Mouse (Mus musculus): ENCODE results near the gene Hsf4. TPM values are rescaled to one million over a fixed set of nuclear protein-coding genes. Genes with fewer than 3 reads are reported as not detected.

The Hsf4 gene
- total RNA-seq (2023): 0.33 to 1.2 TPM (median 0.77 TPM) in 4 replicates

DNA sequence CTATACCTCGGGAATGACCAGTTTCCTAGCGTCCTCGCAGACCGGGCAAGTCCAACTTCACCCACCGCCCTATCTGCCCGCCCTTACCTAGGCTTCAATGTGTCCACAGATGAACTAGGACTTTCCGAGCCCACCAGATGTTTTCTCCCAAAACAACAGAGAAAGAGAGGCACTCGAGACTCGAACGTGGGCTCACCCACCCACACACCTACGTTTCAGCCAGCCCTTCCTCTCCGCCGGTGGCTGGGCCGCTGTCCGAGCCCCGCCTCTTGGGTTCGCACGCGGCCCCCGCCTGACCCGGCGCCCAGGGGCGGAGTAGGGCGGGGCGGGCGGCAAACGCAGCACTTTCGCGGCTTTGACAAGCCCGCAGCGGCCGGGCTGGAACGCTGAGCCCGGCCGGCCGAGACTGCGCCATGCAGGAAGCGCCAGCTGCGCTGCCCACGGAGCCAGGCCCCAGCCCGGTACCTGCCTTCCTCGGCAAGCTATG is at the start of gene Hsf4:
Gene Hsf4, plus strand, starts transcription at position 341 of the 487 bp plus-strand sequence.

DNA sequence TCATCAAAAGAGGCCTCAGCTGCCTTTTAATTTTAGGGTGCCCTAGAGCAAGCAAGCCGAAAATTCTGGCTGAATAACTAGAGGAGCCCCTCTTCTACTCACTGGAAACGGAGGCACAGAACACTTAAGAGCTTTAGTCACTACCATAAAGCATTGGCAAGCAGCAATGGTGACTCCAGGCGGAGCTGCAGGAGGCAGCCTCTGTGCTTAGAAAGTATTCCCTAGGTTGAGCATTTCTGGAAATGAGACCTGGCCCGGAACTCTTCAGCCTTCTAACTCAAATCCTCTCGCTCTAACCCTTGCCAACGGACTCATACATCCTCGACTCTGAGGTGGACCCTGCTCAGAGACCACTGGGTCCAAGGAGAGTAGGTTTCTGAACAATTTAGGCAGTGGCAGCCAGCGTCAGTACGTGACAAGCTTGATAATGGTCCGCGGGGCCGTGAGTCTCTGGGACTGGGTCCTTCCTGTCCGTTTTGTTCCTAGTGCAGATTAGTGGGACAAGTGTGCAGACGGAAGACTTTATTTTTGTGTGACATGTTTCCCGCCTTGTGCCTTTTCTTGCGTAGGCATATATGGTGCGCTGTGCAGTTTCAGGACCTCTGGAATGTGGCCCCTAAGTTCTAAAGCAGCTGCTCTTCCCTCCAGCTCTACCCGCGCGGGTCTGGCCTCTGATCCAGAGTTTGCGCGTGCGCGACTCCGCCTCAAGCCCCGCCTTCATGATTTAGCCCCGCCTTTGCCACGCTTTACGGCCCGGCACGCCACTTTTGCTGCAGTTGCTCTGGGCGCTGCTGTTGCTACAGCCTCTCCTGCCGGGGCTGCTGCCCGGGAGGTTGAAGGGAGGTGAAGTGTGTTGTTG is 45.0 kb upstream of the Hsf4 start, which contains the start of gene D230025D16Rik:
Gene D230025D16Rik, plus strand, starts transcription at position 733 of the 859 bp plus-strand sequence.

DNA sequence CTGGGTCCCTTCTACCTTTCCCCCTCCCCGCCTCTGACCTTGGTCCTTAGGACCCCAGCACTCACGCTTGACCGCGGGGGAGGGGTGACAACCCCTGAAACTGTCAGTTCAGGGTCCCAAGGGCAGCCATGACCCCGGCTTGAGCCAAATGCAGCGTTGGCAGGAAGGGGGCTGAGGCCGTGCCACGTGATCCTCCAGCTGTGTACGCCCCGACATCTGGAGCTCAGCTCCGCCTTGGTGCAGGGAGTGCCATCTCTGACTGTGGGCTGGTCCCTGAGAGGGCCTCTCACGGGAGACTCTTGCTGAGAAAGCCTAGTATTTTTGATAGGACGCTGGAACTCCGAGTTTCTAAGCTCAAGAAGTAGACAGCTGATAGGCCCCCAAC is 14.6 kb upstream of the Hsf4 start, which contains the start of gene B3gnt9:
Gene B3gnt9, minus strand, starts transcription at position 188 of the 385 bp plus-strand sequence.

DNA sequence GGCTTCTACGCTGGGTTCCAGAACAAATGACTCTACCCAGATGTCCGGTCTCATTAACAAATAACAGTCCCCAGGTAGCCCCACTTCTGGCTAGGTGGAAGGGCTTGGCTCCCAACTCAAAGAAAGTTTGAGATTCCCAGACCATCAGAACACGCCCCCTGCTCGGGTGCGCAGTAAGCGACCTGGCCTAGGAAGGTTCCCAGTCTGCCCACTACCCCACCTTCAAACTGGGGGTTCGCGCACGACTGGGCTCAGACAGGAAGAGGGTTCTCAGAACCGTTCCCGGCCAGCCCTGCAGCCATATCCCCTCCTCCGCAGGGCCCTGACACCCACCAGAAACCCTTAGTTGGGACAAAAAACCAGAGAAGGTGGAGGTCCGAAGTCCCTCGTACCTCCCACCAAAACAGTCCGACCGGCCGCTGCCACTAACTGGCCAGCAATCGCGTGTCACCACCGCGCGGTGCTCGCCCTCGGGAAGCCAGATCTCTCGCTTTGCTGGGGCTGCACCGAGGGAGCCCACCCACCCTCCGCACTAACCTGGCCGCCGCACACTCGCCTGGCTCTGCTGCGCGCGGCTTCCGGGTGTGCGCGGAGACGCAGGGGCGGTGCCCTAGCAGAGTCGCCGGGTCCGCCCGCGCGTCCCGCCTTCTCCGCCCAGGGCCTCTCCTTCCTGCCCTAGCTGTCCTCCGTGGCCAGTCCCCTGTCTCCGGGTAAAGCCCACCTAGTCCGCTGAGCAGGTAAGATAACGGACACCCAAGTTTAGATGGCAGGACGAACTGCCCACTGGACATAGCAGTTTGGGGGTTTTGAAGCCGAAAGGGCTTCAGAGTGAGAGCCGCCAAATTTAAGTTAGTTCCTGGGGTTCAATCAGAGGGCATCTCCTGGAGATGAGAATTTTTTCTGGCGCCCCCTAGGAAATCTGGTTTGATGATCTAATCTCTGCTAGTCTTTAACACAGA is 5.3 kb upstream of the Hsf4 start, which contains the start of the genes Tradd and Fbxl8:
Gene Tradd, minus strand, starts transcription at position 586 of the 959 bp plus-strand sequence.
Gene Fbxl8, plus strand, starts transcription at position 625 of the 959 bp plus-strand sequence.

DNA sequence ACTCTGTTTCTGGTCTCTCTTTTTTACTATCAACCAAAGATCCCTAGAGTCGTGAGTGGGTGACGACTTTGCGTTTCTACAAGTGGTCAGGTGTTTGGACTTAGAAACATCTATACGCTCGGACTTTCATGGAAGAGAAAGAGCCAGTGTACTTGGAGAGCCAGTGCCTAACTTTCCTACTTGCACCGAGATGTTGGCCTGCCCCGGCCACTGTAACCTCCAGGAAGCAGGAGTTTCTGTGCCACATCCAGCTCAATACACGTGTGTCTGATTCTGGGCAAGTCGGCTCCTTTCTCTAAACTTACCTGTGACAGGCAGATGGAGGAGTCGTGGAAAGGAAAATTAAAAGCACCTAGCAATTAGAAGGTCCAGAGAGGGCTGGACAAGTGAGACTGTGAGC is 6.2 kb downstream of the Hsf4 start, which contains the start of gene Nol3:
Gene Nol3, plus strand, starts transcription at position 301 of the 400 bp plus-strand sequence.

DNA sequence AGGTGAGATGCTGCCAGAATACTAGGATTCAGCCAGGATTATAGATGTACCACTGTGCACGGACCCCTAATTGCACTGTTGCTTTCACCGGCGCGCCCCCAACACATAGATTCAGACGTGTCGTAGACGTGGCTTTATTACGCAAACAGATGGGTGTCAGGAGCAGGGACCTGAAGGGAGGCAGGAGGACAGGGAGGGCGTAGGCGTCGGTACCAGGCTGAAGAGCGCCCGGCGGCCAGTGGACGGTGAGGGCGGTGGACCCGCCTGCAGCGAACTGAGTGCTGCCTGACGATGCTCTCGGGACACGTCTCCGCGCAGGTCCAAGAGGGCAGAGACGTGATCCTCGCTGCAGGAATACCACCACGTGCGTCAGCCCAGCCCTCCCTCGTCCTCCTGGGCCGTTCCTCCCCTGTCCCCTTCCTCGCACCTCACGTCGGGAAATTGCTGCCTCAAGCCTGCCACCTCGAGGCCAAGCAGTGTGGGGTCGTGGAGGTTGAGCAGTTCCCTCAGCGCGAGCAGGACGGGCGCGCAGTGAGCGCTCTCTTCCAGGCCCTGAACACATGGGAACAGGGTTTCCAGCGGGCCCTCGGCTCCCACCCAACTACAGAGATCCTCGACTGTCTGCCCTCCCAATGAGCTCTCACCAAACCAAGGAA is 20.3 kb downstream of the Hsf4 start, which contains the start of gene 4931428F04Rik:
Gene 4931428F04Rik, minus strand, starts transcription at position 60 of the 656 bp plus-strand sequence.

DNA sequence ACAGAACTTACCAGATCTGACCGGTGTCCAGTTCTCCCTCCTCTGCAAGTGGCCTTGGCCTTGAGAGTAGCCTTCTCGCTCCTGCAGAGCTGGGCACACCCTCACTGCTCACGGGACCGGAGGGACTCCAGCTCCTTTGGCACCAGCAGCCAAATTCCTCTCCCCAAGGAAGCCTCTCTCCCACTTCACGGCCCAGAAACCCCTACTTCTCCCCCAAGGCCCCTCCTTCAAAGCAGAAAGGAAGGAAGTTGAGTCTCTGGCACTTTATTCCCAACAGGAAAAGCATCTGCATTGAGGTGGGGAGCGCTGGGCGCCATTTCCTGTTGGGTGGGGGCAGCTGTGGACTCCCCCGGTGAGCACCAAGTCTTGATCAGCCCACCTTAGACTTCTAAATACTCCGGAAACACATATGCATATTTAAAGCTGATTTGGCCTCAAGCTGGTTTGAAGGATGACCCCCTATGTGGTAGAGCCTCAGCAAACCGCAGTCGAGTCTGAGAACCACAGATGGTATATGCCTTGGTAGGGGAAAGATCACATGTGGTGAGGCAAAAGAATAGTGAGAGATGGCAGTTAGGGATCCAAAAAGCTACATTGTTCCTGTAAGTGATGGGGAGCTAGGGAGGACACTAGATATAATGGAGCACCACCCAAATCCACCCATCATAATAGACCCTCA is 26.4 kb downstream of the Hsf4 start, which contains the start of gene Exoc3l:
Gene Exoc3l, minus strand, starts transcription at position 207 of the 679 bp plus-strand sequence.

DNA sequence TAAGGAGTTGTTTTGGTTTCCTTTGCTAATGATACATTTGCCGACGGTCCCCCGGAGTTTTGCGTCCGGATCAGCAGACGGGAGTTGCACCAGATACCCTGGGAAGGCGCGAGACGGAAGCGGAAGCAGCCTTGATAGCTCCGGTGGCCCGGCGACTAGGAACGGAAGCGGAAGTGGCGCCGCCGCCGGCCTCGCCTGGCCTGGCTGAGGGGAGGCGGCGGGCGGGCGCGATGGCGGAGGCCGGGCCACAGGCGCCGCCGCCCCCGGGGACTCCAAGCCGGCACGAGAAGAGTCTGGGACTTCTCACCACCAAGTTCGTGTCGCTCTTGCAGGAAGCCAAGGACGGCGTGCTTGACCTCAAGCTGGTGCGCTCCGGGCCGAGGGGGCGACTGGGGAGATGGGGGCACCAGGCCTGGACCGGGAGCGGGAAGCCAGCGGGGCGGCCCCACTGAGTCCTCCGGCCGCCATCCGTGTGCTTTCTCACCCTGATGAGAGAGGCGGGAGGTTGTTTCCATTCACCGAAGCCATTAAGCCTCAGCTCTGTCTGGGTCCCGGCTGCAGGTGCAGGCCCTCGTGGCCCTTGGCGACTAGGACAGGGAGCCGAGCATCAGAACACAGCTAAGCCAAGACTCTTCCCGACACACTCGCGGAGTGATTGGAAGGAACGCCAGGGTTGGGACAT is 28.1 kb downstream of the Hsf4 start, which contains the start of gene E2f4:
Gene E2f4, plus strand, starts transcription at position 153 of the 682 bp plus-strand sequence.

DNA sequence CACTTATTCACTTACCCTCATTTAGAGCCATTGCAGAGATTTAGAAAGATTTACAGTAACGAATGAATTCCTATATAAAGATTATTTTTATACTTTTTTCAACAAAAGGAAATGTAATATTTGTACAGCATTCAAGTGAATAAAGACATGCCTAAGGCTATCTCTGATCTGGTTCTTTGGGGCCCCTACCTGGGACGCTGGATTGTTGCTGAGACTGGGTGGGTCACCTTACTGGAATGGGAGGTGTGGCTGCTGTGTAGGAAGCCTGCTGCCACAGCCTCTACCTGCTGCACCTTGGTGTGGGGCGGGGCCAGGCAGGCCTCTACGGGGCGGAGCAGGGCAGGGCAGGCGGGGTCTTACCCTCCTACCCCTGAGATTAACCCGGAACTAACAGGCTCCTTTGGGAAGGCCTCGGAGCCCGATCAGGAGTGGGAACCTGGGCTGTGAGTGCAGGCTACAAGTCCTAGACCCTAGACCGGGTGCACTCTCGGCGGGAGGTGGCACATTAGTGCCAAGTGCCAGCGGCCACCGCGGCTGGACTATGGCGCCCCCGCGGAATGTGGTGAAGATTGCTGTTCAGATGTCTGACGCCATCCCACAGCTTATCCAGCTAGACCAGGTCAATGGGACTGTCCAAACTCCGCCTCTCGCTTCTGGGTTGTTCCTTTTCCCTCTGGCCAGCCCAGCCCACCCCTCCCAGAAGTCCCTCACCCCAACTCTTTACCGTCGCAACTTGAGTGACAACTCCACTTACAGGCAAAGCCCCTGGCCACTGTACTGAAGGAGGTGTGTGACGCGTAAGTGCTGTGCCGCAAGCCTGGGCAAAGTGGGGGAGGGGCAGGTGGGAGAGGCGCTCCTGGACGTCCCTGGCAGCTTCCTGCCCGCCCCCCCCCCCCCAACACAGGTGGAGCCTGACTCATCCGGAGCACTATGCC is 35.9 kb downstream of the Hsf4 start, which contains the start of gene Elmo3:
Gene Elmo3, plus strand, starts transcription at position 391 of the 935 bp plus-strand sequence.

Other genes starting within 250 kb of the Hsf4 start
- not detected in 4 replicates for gene Ces3a, start 221.2 kb upstream of the Hsf4 start, total RNA-seq (2023)
- gene Ces3b, start 186.0 kb upstream of the Hsf4 start, total RNA-seq (2023): not detected in 4 replicates
- gene Ces4a, start 138.0 kb upstream of the Hsf4 start, total RNA-seq (2023): not detected in 4 replicates
- 87.1 to 101 TPM (median 95.3 TPM) in 4 replicates for gene Cbfb, start 99.1 kb upstream of the Hsf4 start, total RNA-seq (2023)
- 21.4 to 26.3 TPM (median 23.4 TPM) in 4 replicates for gene D230025D16Rik, start 44.7 kb upstream of the Hsf4 start, total RNA-seq (2023)
- gene B3gnt9, start 14.6 kb upstream of the Hsf4 start, total RNA-seq (2023): 0.32 to 1.0 TPM (median 0.69 TPM) in 4 replicates
- gene Tradd, start 5.2 kb upstream of the Hsf4 start, total RNA-seq (2023): 18.1 to 24.4 TPM (median 22.1 TPM) in 4 replicates
- 6.0 to 8.5 TPM (median 7.7 TPM) in 4 replicates for gene Fbxl8, start 5.2 kb upstream of the Hsf4 start, total RNA-seq (2023)
- gene Nol3, start 6.3 kb downstream of the Hsf4 start, total RNA-seq (2023): not detected in 4 replicates
- gene 4931428F04Rik, start 20.1 kb downstream of the Hsf4 start, total RNA-seq (2023): 5.1 to 7.3 TPM (median 6.5 TPM) in 4 replicates
- gene Exoc3l, start 26.3 kb downstream of the Hsf4 start, total RNA-seq (2023): 0.79 to 2.5 TPM (median 1.5 TPM) in 4 replicates
- 87.8 to 93.0 TPM (median 91.1 TPM) in 4 replicates for gene E2f4, start 27.9 kb downstream of the Hsf4 start, total RNA-seq (2023)
- gene Elmo3, start 35.8 kb downstream of the Hsf4 start, total RNA-seq (2023): 3.2 to 5.9 TPM (median 4.1 TPM) in 4 replicates
- gene Lrrc29, start 56.5 kb downstream of the Hsf4 start, total RNA-seq (2023): 6.0 to 7.9 TPM (median 7.3 TPM) in 4 replicates
- 24.2 to 30.2 TPM (median 26.9 TPM) in 4 replicates for gene Tmem208, start 56.6 kb downstream of the Hsf4 start, total RNA-seq (2023)
- gene Fhod1, start 78.2 kb downstream of the Hsf4 start, total RNA-seq (2023): 31.0 to 37.3 TPM (median 34.9 TPM) in 4 replicates
- gene Slc9a5, start 79.0 kb downstream of the Hsf4 start, total RNA-seq (2023): 1.5 to 2.0 TPM (median 1.8 TPM) in 4 replicates
- gene Plekhg4, start 103.5 kb downstream of the Hsf4 start, total RNA-seq (2023): not detected in 4 replicates
- not detected in 4 replicates for gene Kctd19, start 143.7 kb downstream of the Hsf4 start, total RNA-seq (2023)
- not detected in 4 replicates for gene Lrrc36, start 143.8 kb downstream of the Hsf4 start, total RNA-seq (2023)
- gene Tppp3, start 201.7 kb downstream of the Hsf4 start, total RNA-seq (2023): 0.48 to 1.0 TPM (median 0.79 TPM) in 3 of 4 replicates, not detected in the other
- gene Zdhhc1, start 227.1 kb downstream of the Hsf4 start, total RNA-seq (2023): 2.7 to 5.8 TPM (median 3.9 TPM) in 4 replicates
- 0.32 TPM in 1 of 4 replicates, not detected in the others for gene Hsd11b2, start 249.0 kb downstream of the Hsf4 start, total RNA-seq (2023)

All from B cell, adult 62 days (primary cell).